Mouse (Mus musculus) bone marrow macrophage, adult 2 months (primary cell): ENCODE results near the gene Kncn. TPM values are rescaled to one million over a fixed set of nuclear protein-coding genes. Genes with fewer than 3 reads are reported as not detected.

Experiments used
- H3K27ac ChIP-seq: 2 replicates; pipeline ENCODE4 v1.5.1; 2012; ENCODE audit warnings: low read depth, low read length; ENCODE audit not compliant: insufficient read depth
- H3K4me1 ChIP-seq: 2 replicates; pipeline ENCODE4 v1.6.1; 2012; ENCODE audit warnings: low read length; ENCODE audit not compliant: control insufficient read depth, insufficient read depth
- H3K4me3 ChIP-seq: 2 replicates; pipeline ENCODE4 v1.5.1; 2012; ENCODE audit warnings: mild to moderate bottlenecking, low read length, moderate library complexity; ENCODE audit not compliant: insufficient read depth
- CTCF ChIP-seq: IDR thresholded peaks from 2 replicates; pipeline ENCODE4 v1.5.1; 2012; ENCODE audit warnings: low read depth, mild to moderate bottlenecking, low read length, moderate library complexity
- POLR2A ChIP-seq: IDR thresholded peaks from 2 replicates; pipeline ENCODE4 v1.6.1; 2012; ENCODE audit warnings: mild to moderate bottlenecking, low read depth, low read length, borderline replicate concordance
- polyA plus RNA-seq: library from polyadenylated mRNA; stranded (reverse); fragments of >200 nt; gene quantifications from 2 replicates; pipeline ENCODE4 v1.2.4, GENCODE M21; 2012; ENCODE audit not compliant: missing spikeins, insufficient read depth, insufficient read length

Gene Kncn
- polyA plus RNA-seq, 1 experiment, result not detected

DNA sequence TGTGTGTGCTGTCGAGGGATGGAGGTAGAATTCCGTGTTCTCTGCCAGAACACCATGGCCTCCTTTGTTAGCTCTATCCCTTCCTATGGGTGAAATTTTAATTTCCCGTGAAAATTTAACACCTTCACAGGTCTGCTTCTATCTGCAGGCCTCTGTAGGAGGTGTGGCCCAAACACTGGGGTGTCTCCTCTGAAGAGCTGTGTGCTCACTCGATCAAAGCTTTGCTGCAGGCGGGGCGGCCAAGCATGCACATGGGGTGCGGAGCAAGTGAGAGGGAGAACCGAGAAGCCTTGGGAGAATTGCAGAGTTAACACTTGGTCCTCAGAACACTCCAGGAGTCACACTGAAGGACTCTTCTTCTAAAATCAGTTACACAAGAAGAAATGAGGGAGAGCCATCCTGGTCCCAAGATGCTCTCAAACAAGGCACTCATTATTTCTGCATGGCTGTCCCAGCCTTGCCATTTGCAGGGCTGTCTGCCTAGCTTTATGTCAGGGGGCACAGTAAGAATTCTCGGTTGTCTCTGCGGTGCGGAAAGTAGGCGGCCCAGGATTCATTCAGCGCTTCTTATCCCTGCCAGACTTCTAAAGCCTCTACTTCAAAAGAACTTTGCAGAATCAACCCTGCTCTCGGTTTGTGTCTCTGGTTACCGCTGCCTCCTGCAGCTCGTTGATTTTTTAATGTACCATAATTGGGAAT, 14.5 kb upstream of the Kncn start:
- TF ChIP-seq POLR2A, result no peak
- TF ChIP-seq CTCF, result no peak
- H3K27ac ChIP-seq, result no peak overlapping the region

DNA sequence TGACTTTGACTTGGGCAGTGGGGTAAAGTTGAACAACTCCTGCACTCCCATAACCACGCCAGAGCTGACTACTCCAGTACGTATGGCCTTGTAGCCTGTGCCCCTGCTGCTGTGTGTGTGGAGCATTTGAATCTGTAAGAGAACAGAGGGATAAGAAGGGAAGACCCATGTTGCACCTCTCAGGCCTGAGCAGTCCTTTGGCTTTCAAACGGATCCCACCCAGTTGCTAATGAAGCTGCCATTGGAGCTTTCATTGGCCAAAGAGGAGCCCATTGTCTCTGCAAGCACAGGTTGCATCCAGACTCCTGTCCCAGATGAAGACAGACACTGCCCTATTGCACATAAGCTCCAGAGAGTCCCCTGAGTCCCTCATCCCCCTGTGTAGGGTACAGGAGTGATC, 11.0 kb upstream of the Kncn start:
- no peak overlapping the region for H3K27ac ChIP-seq
- TF ChIP-seq POLR2A, result no peak
- TF ChIP-seq CTCF, result no peak
- no peaks in the 10 kb centered on the region for H3K4me1 ChIP-seq
- no peak overlapping the region for H3K4me3 ChIP-seq

More for the DNA sequence above, 14.5 kb upstream of the Kncn start:
- Histone ChIP-seq H3K4me3 (no peak overlapping the region), H3K4me1 (peaks cover 6% of the 10 kb centered on the region)

DNA sequence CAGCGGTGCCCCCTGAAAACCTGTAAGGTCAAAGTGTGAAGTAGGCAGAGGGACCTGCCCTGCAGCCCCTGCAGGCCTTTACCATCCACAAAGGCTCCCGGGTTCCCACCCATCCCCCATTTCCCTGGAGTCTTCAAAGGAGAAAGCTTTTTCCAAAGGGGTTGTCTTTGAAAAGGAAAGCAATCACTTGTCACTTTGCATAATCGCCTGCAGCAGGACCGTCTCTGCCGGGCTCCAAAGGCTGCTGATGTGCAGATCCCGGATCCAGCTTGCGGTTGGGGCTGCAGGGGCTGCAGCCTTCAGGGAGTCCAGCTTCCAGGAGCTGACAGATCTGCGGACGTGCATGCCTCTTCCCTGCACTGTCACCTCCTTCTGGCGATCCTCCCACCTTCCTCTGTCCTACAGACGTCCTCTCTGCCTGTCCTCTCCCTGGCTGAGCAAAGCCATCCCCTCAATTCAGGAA, 6.0 kb upstream of the Kncn start:
- no peaks in the 10 kb centered on the region for H3K4me1 ChIP-seq
- TF ChIP-seq POLR2A, result no peak
- TF ChIP-seq CTCF, result no peak
- no peak overlapping the region for H3K27ac ChIP-seq
- H3K4me3 ChIP-seq, result no peak overlapping the region

DNA sequence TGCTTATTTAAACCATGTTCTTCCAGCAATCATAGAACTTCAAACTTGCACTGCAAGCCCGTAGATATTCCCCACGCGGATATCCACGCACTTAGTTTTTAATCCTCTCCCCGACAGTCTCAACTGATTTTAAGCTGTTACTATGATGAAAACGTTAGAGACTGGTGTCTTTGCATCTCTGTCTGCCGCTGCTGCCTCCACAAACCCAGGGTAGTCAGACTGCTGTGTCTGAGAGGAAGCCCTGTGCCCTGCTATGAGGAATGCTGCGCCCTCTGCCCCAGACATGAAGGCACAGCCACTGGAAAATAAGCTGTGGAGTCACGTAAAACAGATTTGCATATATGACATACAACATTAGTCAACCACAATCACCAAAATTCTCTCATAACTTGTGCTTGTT, 5.4 kb upstream of the Kncn start:
- TF ChIP-seq POLR2A (no peak), CTCF (no peak)

DNA sequence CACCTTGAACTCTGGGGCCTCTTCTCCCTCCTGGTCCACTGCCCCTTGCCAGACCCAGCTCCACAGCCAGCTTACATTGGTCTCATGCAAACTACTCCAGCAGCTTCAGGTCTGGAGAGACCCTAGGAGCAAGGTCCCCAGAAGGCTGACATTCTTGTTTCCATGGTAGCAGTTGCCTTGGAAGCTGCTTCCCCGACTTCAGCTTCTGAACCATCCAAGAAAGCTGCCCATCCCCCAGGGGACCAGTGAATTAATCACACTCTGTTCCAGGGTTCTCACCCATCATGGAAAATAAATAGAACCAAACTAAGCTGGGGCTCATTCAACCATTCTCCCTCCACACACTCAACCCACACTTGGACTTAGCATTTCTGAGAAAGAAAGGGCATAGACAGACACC, 3.0 kb upstream of the Kncn start:
- Histone ChIP-seq H3K4me3 (no peak overlapping the region), H3K4me1 (no peaks in the 10 kb centered on the region), H3K27ac (no peak overlapping the region)
- TF ChIP-seq CTCF (no peak), POLR2A (no peak)

More for the DNA sequence above, 5.4 kb upstream of the Kncn start:
- Histone ChIP-seq H3K4me1 (no peaks in the 10 kb centered on the region), H3K27ac (no peak overlapping the region), H3K4me3 (no peak overlapping the region)

DNA sequence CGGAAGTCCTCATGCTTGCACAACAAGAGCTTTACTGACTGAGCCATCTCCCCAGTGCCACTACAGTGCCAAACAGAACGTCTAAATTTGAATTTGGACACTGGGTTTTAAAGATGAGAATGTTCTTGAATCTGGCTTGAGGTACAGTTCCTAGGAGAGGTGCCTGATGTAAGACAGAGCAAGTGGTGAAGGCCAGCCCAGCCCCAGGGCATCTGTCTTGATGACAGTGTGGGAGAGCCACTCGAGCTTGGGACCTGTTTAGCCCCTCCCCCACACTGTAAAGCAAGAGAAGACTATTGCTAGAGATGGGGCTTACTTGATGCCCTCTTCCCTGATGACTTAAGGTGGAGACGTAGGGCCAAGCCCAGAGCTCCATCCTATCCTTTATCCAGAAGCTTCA, 2.0 kb upstream of the Kncn start:
- no peak overlapping the region for H3K27ac ChIP-seq
- no peak overlapping the region for H3K4me3 ChIP-seq
- TF ChIP-seq POLR2A (no peak), CTCF (no peak)
- H3K4me1 ChIP-seq, result no peaks in the 10 kb centered on the region

DNA sequence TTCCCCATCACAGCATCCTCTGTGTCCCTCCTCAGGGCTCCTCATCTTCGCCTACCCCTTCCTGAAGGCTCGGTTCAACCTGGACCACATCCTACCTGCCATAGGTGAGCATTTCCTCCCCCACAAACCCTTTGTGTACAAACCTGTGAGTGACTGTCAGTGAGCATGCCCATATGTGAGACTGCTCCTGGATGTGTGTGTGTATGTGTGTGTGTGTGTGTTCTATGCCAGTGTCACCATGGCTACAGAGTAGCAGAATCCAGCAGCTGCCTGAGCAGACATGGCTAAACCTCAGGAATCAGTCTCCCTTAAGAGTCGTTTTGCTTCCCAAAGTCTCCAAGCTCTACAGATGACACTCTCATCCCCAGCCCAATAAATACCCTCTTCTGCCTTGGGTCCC, 1.6 kb downstream of the Kncn start:
- TF ChIP-seq POLR2A (no peak), CTCF (no peak)

DNA sequence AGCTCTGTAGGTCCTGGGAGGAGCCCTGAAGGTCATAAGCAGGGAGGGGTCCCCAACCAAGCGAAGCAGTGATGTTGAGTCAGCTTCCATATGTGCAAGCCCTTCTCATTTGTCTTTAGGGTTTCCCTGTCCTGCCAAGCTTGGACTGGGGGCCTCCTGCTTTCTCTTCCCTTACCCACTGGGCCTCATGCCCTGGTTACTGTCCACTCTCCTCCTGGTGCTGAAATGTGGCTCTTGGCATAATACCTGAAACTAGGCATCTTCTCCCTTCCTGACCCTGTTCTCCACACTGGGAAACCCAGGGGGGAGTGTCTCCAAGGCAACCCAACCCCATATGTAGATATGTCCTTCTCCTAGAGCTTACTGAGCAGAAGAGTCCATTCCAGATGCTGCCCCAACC, 2.7 kb downstream of the Kncn start:
- Histone ChIP-seq H3K4me3 (no peak overlapping the region), H3K4me1 (no peaks in the 10 kb centered on the region; the same call in 1 of the 2 replicates), H3K27ac (no peak overlapping the region)
- no peak for TF ChIP-seq POLR2A
- TF ChIP-seq CTCF, result no peak

More for the DNA sequence above, 1.6 kb downstream of the Kncn start:
- no peaks in the 10 kb centered on the region; the same call in 1 of the 2 replicates for H3K4me1 ChIP-seq
- H3K4me3 ChIP-seq, result no peak overlapping the region
- no peak overlapping the region for H3K27ac ChIP-seq

DNA sequence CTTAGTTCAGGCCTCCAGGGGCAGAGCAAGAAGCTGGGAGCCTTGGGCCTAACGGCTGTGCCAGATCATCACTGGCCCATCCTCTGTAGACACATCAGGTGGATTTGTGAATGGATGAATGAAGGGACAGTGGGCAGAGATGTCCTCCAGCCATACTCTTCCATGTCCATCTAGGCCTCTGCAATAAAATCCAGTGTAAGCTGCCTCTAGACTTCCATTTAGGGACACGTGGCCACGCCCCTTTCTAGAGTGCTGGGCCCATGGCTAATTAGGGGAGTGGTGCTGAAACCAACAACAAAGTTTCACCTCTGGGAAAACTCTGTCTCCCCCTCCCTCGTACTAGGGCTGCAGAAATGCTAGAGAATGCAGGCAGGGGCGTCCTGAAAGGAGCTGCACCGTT, 5.9 kb downstream of the Kncn start:
- no peak overlapping the region for H3K4me3 ChIP-seq
- TF ChIP-seq POLR2A (no peak), CTCF (no peak)
- no peaks in the 10 kb centered on the region; the same call in 1 of the 2 replicates for H3K4me1 ChIP-seq
- H3K27ac ChIP-seq, result no peak overlapping the region

DNA sequence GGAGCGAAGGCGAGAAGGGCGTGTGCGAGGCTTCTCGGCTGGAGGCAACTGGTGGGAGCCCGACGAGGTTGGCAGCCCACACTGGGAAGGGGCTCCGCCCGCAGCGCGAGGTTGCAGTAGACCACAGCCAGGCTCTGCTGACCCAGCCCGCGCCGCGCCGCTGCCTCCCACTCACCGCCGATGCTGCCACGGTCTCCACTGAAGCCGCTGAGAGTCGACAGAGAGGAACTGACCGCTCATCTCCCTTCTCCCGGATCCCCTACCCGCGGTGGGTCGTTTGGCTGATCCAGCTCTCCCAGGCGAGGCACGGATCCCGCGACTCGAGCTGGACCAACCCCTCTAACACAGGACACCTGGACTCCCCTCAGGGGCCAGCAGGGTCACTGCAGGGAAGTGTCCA, 6.4 kb downstream of the Kncn start, which contains the start of gene 6430628N08Rik:
Gene 6430628N08Rik, plus strand, starts transcription at position 113 of the 400 bp plus-strand sequence.
- Histone ChIP-seq H3K27ac (no peak within 1 kb of the TSS), H3K4me3 (no peak within 1 kb of the TSS), H3K4me1 (no peaks in the 10 kb centered on the region; the same call in 1 of the 2 replicates)
- TF ChIP-seq CTCF (no peak), POLR2A (no peak)

DNA sequence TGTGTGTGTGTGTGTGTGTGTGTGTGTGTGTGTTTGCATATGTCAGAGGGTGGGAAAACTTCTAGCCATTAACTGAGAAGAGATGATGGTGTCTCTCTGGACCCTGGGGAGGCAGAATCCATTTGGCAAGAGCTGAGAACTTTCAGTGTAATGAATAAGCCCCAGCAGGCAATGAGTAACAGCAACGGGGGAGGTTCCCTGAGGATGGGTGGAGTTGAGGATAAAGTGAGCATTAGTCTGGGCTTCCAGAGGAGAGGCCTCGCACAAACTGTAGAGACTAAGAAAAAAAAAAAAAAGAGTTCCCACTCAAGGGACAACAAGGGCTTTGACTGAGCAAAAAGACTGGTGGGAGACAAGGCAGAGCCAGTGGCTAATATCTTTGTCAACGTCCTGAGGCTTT, 10.1 kb downstream of the Kncn start:
- no peak overlapping the region for H3K27ac ChIP-seq
- no peaks in the 10 kb centered on the region; the same call in 1 of the 2 replicates for H3K4me1 ChIP-seq
- H3K4me3 ChIP-seq, result no peak overlapping the region
- TF ChIP-seq POLR2A (no peak), CTCF (no peak)
